Mouse (Mus musculus): ENCODE measurements around the gene Gm1123.

Gene Gm1123

DNA sequence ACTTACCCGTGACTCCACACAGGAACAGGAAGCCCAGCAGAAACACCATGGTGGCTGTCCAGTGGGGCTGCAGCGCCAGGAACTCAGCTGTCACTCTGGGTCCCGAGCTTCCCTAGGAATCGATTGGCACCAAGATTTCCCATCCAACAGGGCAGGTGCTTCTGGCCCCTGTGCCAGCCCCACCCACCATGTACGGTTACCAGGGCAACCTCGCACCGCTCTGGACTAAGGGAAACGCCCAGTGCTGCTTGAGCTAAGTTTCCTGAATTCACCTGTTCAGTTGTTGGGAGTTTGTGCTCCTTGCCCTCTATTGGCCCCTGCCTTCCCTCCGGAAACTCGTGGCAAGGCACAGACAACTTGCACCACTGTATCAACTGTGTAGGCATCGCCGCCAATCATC, at the start of gene Gm1123:
Gene Gm1123, minus strand, starts transcription at position 141 of the 400 bp plus-strand sequence.
- peak; percentile 3 for DNase-seq

- no peak for DNase-seq
Observed at GRCm38 (mm10) chr9:99081718-99082117, 46.2 kb upstream of the Gm1123 start.

DNA sequence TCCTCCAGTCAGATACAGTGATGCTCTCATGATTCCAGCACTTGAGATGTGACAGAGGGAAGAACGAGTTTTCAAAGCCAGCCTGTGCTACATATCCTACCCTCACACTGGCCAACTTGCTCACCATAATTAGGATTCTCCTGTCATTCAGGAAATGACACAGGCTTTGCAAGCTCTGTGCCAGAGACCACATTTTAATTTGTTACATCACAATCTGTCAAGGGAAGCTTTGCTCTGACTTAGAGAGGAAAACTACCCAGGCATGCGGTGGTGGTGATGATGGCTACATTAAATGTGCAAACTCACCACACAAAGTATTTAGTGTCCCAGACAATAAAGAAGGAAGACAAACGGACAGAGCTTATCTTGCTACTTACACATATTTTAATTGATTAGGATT, 45.8 kb upstream of the Gm1123 start:
- no peak for DNase-seq

GRCm38 (mm10) chr9:99080657-99081056, 45.1 kb upstream of the Gm1123 start:
- no peak for DNase-seq

GRCm38 (mm10) chr9:99074462-99074861, 38.9 kb upstream of the Gm1123 start:
- no peak for DNase-seq

- no peak for DNase-seq
Observed at GRCm38 (mm10) chr9:99072538-99072937, 37.0 kb upstream of the Gm1123 start.

GRCm38 (mm10) chr9:99065311-99065710, 29.8 kb upstream of the Gm1123 start:
- DNase-seq, result no peak

GRCm38 (mm10) chr9:99064216-99064615, 28.7 kb upstream of the Gm1123 start:
- no peak for DNase-seq

DNA sequence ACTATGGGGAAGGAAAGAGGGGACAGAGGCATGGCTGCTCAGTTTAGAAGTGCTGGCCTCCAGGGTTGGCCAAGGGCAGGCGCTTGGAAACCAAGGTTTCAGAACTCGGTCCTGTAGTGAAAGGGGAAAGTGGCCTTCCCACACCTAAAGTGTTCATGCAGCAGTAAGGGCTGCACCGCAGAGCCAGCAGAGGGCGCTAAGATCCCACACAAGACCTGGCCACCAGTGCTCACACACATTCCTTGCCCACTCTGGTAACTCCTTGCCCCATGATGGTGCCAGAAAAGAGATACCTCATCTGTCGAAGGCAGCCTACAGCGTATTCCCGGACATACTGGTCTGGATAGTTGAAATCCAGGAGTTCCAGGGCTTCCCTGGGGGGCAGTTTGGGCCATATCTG, 27.0 kb upstream of the Gm1123 start:
- DNase-seq, result peak; percentile 79

- DNase-seq, result no peak
Observed at GRCm38 (mm10) chr9:99057751-99058150, 22.2 kb upstream of the Gm1123 start.

- peak; percentile 13 for DNase-seq
Observed at GRCm38 (mm10) chr9:99049760-99050159, 14.2 kb upstream of the Gm1123 start.

DNA sequence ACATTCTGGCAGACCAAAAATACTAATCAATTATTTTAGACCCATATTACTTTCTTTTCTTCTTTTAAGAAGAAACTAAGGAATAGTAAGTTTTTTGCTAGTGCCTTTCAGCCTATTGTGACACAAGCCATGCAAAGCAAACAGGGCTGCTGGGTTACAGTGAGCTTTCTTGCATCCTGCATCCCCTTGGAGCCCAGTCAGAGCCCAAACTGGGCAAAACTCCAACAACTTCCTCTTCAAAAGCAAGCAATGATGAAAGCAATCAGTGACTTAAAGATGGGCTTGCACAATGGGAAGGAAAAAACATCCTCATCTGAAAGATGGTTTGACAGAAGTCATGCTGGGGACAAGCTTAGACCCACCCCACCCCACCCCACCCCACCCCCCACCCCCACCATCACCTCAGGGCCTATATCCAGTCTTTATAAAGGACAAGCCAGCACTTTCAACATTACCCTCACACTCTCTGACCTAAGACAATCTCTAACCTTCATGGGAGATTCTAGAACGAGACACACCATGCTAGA, 13.3 kb upstream of the Gm1123 start:
- peak; percentile 78 for DNase-seq

DNA sequence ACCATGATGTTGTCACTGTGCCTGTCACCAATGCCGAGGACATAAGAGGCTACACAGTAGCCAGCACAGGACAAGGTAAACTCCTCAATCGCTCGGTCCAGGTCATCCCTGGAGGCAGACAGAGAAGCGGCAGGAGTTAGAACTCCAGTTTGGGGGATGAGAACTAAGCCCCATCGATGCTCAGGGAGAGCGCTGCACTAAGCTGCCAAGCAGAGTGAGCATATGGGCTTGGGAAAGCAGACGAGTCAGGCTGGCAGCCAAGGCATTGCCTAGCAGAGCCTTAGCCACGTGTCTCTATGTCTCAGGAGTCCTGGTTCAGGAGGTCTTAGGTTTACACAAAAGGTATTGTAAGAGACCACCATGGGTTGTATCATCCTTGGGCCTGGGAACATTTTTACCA, 9.2 kb upstream of the Gm1123 start:
- no peak for DNase-seq

DNA sequence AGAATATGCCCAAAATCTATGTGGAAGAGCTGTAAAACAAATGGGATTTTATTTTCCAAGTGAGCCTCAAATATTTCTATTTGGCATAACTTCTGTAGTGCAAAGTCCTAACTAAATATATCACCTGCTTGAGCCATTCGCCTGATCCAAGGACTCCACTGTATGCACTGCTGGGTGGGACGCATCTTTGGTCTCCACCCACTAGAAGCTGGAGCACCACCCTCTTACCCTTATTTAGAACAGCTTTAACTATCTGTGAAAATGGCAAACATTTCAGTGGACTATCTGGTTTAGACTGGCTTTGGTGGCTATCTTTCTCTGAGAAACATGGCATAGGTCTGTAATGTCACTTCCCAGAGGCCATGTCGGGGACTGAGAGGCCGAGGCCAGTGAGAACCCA, 7.1 kb upstream of the Gm1123 start:
- DNase-seq, result no peak

GRCm38 (mm10) chr9:99041994-99042393, 6.5 kb upstream of the Gm1123 start:
- no peak for DNase-seq

DNA sequence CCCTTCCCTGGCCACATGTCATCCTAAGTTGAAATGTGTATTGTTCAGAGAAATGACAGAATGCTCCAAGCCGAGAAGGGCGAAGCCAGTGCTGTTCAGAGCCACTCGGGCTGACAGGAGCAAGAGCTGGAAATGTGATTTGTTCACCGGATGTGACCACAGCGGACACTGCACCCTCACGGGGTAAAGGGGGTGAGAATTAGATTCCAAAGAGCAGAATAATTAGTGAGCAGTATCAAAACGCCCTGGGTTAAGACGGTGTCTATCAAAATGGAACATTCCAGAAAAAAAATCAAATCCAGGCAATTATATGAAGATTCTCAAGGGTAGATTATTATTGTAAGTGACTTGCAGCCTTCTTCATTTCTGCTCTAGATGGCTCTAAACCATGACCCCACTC, 1.4 kb downstream of the Gm1123 start:
- no peak for DNase-seq

- no peak for DNase-seq
Observed at GRCm38 (mm10) chr9:99032031-99032430, 3.5 kb downstream of the Gm1123 start.

GRCm38 (mm10) chr9:99021751-99022150, 13.8 kb downstream of the Gm1123 start:
- DNase-seq, result no peak

GRCm38 (mm10) chr9:99021166-99021565, 14.3 kb downstream of the Gm1123 start:
- DNase-seq, result no peak

DNA sequence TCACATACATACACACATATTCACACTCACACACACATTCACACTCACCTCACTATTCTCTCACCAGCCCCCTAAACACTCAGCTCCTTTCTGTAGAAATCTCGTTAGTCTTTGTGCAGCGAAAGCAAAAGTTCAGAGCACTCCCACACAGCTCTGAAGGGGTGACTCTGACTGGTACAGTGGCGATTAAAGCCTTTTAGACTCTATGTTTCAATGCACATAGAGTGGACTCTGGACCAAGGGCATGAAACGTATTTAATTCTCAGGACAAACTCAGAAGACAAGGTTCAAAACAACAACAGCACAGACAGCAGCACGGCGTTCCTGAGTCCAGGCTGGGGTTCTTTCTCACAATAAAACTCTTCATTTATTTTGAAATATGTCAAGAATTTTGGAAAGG, 17.8 kb downstream of the Gm1123 start:
- DNase-seq, result no peak

GRCm38 (mm10) chr9:99016759-99017158, 18.8 kb downstream of the Gm1123 start:
- no peak for DNase-seq

GRCm38 (mm10) chr9:99016301-99016700, 19.2 kb downstream of the Gm1123 start:
- DNase-seq, result no peak

- no peak for DNase-seq
Observed at GRCm38 (mm10) chr9:99009898-99010199, 25.7 kb downstream of the Gm1123 start.

DNA sequence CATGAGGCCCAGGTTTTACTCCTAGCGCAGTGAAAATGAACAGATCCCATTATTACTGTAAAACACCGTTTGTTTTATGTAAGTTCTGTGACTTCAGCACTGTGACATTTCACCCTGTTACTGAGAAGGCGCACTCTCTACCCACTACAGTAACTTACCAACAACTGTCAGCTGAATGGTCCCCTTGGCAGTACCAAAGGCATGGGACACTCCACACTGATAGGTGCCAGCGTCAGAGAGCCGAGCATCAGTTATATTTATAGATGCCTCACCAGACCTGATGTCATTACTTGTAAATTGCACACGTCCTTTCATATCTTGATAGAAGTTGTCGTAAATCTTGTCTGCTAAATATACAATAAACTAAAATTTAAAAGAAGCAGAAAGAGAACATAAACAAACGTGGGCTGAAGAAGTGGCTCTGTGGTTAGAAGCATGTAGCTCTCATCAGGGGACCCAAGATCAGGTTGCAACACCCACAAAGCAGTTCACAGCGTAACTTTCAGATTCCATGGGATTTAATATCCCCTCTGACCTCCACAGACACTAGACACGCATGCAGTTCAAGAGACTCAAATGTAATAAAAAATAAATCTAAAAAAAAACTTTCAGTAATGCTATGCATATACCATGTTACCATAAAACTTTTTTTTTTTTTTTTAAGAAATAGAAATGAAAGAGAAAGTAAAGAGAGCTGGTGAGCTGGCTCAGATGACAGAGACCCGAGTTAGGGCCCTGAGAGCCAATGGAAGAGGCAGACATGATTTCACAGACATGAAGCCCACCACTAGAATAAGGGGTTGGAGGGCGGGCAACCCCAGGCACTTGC, 26.2 kb downstream of the Gm1123 start:
- DNase-seq, result no peak

GRCm38 (mm10) chr9:99001326-99001725, 34.2 kb downstream of the Gm1123 start:
- no peak for DNase-seq
